Mouse (Mus musculus): ENCODE data around the gene BC034090. TPM values are rescaled to one million over a fixed set of nuclear protein-coding genes. Genes with fewer than 3 reads are reported as not detected.
"Not testable (repeated sequence)": the region's sequence is repeated elsewhere in the genome, so short reads cannot be mapped to it uniquely, and the experiment has no call there.

Gene BC034090
- polyA plus RNA-seq, 1 experiment from 2014 or later = 0.33 TPM

DNA sequence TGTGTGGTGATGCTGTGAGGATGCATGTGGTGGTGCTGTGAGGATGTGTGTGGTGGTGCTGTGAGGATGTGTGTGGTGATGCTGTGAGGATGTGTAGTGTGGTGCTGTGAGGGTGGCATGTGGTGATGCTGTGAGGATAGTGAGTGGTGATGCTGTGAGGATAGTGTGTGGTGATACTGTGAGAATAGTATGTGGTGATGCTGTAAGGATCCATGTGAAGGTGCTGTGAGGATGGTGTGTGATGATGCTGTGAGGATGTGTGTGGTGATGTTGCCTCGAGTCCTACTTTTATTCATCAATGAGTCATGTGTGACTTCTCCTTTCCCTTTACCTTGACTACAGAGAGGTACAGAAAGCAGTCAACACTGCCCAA, 70.6 kb downstream of the BC034090 start:
- H3K4me2 ChIP-seq (ENCODE audit: low read depth, low read length); H3K27me3 ChIP-seq (ENCODE audit: control insufficient read depth, insufficient read depth, low read depth, low read length); H3K36me3 ChIP-seq (ENCODE audit: control insufficient read depth, insufficient read depth); H3K27ac ChIP-seq (ENCODE audit: low read length); ATAC-seq (ENCODE audit: low read depth); H3K9me3 ChIP-seq (replicated peaks; ENCODE audit: control insufficient read depth, low read length); H3K9ac ChIP-seq (ENCODE audit: low read depth, low read length); H3K4me3 ChIP-seq (ENCODE audit: low read depth, low read length); H3K4me1 ChIP-seq (ENCODE audit: control insufficient read depth, low read depth, low read length): not testable (repeated sequence)
- WGBS (ENCODE audit: insufficient replicate concordance) = 55% methylated on average over 1 of the region's 1 CpGs

DNA sequence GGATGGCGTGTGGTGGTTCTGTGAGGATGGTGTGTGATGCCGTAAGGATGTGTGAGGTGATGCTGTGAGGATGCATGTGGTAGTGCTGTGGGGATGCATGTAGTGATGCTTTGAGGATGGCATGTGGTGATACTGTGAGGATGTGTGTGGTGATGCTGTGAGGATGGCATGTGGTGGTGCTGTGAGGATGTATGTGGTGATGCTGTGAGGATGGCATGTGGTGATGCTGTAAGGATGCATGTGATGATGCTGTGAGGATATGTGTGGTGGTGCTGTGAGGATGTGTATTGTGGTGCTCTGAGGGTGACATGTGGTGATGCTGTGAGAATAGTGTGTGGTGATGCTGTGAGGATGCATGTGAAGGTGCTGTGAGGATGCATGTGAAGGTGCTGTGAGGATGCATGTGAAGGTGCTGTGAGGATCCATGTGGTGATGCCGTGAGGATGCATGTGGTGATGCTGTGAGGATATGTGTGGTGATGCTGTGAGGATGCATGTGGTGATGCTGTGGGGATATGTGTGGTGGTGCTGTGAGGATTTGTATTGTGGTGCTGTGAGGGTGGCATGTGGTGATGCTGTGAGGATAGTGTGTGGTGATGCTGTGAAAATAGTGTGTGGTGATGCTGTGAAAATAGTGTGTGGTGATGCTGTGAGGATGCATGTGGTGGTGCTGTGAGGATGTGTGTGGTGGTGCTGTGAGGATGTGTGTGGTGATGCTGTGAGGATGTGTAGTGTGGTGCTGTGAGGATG, 71.2 kb downstream of the BC034090 start:
- no peak overlapping the region for H3K4me3 ChIP-seq (ENCODE audit: low read depth, low read length)
- no peak overlapping the region for H3K27ac ChIP-seq (ENCODE audit: low read length)
- no peaks in the 10 kb centered on the region for H3K27me3 ChIP-seq (ENCODE audit: control insufficient read depth, insufficient read depth, low read depth, low read length)
- no peak overlapping the region for H3K9ac ChIP-seq (ENCODE audit: low read depth, low read length)
- H3K9me3 ChIP-seq (replicated peaks; ENCODE audit: control insufficient read depth, low read length) = no peaks in the 10 kb centered on the region
- WGBS (ENCODE audit: insufficient replicate concordance) = 77% methylated on average over 3 of the region's 3 CpGs
- H3K4me1 ChIP-seq (ENCODE audit: control insufficient read depth, low read depth, low read length) = no peaks in the 10 kb centered on the region
- ATAC-seq (ENCODE audit: low read depth) = no peak
- no peaks in the 10 kb centered on the region for H3K36me3 ChIP-seq (ENCODE audit: control insufficient read depth, insufficient read depth)
- H3K4me2 ChIP-seq (ENCODE audit: low read depth, low read length) = no peak overlapping the region

DNA sequence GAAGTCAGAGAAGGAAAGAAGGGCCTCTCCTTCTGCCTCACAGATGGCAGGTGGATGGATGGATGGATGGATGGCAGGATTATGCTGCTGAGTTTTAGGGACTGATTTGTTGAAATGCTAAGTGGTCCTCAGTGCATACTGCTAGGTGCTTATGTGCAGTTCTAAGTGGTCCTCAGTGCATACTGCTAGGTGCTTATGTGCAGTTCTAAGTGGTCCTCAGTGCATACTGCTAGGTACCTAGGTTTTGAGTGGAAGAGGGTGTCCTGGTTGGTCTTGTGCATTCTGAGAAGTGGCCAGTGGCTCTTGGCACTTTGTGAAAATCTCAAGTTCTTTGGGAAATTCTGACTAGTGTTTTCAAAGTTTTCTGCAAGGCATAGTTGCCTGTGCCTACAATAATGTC, 74.3 kb downstream of the BC034090 start:
- H3K9me3 ChIP-seq (replicated peaks; ENCODE audit: control insufficient read depth, low read length) = no peaks in the 10 kb centered on the region
- H3K9ac ChIP-seq (ENCODE audit: low read depth, low read length) = no peak overlapping the region
- no peak overlapping the region for H3K4me2 ChIP-seq (ENCODE audit: low read depth, low read length)
- no peaks in the 10 kb centered on the region for H3K36me3 ChIP-seq (ENCODE audit: control insufficient read depth, insufficient read depth)
- H3K27me3 ChIP-seq (ENCODE audit: control insufficient read depth, insufficient read depth, low read depth, low read length) = no peaks in the 10 kb centered on the region
- no peak overlapping the region for H3K4me3 ChIP-seq (ENCODE audit: low read depth, low read length)
- no peak overlapping the region for H3K27ac ChIP-seq (ENCODE audit: low read length)
- no peak for ATAC-seq (ENCODE audit: low read depth)
- H3K4me1 ChIP-seq (ENCODE audit: control insufficient read depth, low read depth, low read length) = no peaks in the 10 kb centered on the region

DNA sequence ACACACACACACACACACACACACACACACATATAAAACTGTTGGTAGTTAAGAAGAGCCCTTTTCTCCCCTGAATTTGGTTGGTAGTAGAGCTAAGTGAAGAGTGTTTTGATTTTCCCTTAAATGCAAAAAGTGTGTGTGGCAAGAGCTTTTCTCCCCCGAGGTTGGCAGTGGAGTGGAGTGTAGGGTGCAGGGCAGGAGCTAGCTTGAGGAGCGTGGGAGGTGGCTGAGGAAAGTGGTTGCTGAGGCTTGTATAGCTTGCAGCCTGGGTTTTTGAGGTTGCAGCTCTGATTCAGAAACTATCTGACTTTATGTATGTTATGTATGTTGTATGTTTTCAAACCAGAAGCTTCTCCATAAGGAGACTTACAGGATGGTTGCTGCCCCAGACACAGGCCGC, 76.8 kb downstream of the BC034090 start:
- Histone ChIP-seq H3K4me1 (ENCODE audit: control insufficient read depth, low read depth, low read length) (no peaks in the 10 kb centered on the region), H3K4me2 (ENCODE audit: low read depth, low read length) (no peak overlapping the region), H3K27ac (ENCODE audit: low read length) (no peak overlapping the region), H3K9me3 (replicated peaks; ENCODE audit: control insufficient read depth, low read length) (no peaks in the 10 kb centered on the region), H3K36me3 (ENCODE audit: control insufficient read depth, insufficient read depth) (no peaks in the 10 kb centered on the region), H3K4me3 (ENCODE audit: low read depth, low read length) (no peak overlapping the region), H3K27me3 (ENCODE audit: control insufficient read depth, insufficient read depth, low read depth, low read length) (no peaks in the 10 kb centered on the region), H3K9ac (ENCODE audit: low read depth, low read length) (no peak overlapping the region)
- ATAC-seq (ENCODE audit: low read depth) = no peak
- WGBS (ENCODE audit: insufficient replicate concordance) = 53% methylated on average over 3 of the region's 3 CpGs

Other genes starting within 250 kb of the BC034090 start
- 1.3 and 1.6 TPM in 2 replicates for gene Ier5, start 144.8 kb downstream of the BC034090 start, polyA plus RNA-seq (2015; fragmentation: Nextera tagmentation; extraction: Ambion mirVana)
- 0.56 and 1.1 TPM in 2 replicates for gene Mr1, start 97.6 kb downstream of the BC034090 start, polyA plus RNA-seq (2015; fragmentation: Nextera tagmentation; extraction: Ambion mirVana)
- 7.1 TPM in 2 replicates for gene Stx6, start 85.7 kb downstream of the BC034090 start, polyA plus RNA-seq (2015; fragmentation: Nextera tagmentation; extraction: Ambion mirVana)
- gene Xpr1, start 173.0 kb upstream of the BC034090 start, polyA plus RNA-seq (2015; fragmentation: Nextera tagmentation; extraction: Ambion mirVana) = 3.2 and 3.4 TPM in 2 replicates

Data from liver, embryonic 16.5 days (tissue).